ENCODE assay signal across 8 mouse cellular contexts in the genomic region with DNA sequence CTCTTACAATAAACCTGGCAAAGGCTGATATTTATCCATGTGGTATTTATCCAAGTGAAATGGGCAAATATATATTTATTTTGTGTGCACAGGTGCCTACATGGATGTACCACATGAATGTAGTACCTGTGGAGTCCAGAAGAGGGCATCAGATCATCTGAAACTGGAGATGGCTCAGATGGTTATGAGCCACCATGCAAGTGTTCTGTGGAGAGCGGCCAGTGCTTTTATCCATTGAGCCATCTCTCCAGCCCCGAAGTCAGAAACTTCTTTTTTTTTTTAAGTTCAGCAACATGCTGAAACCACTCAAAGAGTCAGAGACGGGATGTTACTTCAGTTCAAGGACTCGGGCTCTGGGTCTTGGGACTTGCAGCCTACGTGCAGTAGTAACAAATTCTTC. TPM values are rescaled to one million over a fixed set of nuclear protein-coding genes. Genes with fewer than 3 reads are reported as not detected.
DNase-seq lines count a peak whose midpoint lies in the region; ATAC-seq and TF ChIP-seq lines count a peak whose summit lies in the region.
"Had no signal": no experiment of that assay in that cellular context is flagged by ENCODE, and none has a peak within 500 bp of the region (broad histone marks: within the 10 kb centered on the region; RNA-seq: fewer than 3 reads in every experiment).

No protein-coding gene starts in this region.

- intact Hi-C loops in gastrocnemius, postnatal 14 days (cut with DNase I; ENCODE audit: low total_unique reads) = no loop called here

- no peak overlapping the region for H3K27ac ChIP-seq in cerebellum, adult 2 months (ENCODE audit: insufficient read depth, low read length)
- no peak overlapping the region for H3K27ac ChIP-seq in spleen, adult 2 months (ENCODE audit: insufficient read depth, low read length)
- H3K27ac ChIP-seq: lung, embryonic 15.5 days had no signal

- TF ChIP-seq POLR2A in cerebellum, adult 2 months (IDR thresholded peaks at IDR 0.05; ENCODE audit: borderline replicate concordance, insufficient read depth, low read length) = no peak
- TF ChIP-seq POLR2A in spleen, adult 2 months (IDR thresholded peaks at IDR 0.05; ENCODE audit: low read depth, low read length) = no peak

- peaks cover 5% of the 10 kb centered on the region; the same call in 1 of the 2 replicates for H3K4me1 ChIP-seq in G1E (ENCODE audit: insufficient read depth, low read depth, low read length)
- H3K4me1 ChIP-seq in cerebellum, adult 2 months (ENCODE audit: control insufficient read depth, insufficient read depth, low read length) = no peaks in the 10 kb centered on the region
- no peaks in the 10 kb centered on the region for H3K4me1 ChIP-seq in spleen, adult 2 months (ENCODE audit: control insufficient read depth, insufficient read depth, insufficient read length)
- H3K4me1 ChIP-seq: lung, embryonic 15.5 days had no signal

- peaks cover 11% of the 10 kb centered on the region for H3K27me3 ChIP-seq in G1E (ENCODE audit: insufficient read depth, low read length)
- H3K27me3 ChIP-seq in cerebellum, adult 2 months (ENCODE audit: control insufficient read depth, insufficient read depth, low read length) = no peaks in the 10 kb centered on the region
- H3K27me3 ChIP-seq in spleen, adult 2 months (ENCODE audit: control insufficient read depth, insufficient read depth, low read length) = no peaks in the 10 kb centered on the region
- H3K27me3 ChIP-seq: lung, embryonic 15.5 days had no signal

- TF ChIP-seq CTCF in G1E (IDR thresholded peaks at IDR 0.05; ENCODE audit: low read depth, low read length) = peak; percentile 55; the same call in 1 of the 2 replicates
- 0 out of 2 replicates have a peak, but pooled peaks have one; percentile 1 for TF ChIP-seq CTCF in cerebellum, adult 2 months (IDR thresholded peaks at IDR 0.05; ENCODE audit: borderline replicate concordance, insufficient read depth, low read depth, low read length)
- TF ChIP-seq CTCF in spleen, adult 2 months (IDR thresholded peaks at IDR 0.05; ENCODE audit: extremely low read depth, insufficient read depth, insufficient read length, insufficient replicate concordance) = peak; percentile 44; the same call in 1 of the 2 replicates

- peak; percentile 28; the same call in 1 of the 2 replicates for ATAC-seq in G1E (ENCODE audit: extremely low read depth, insufficient number of reproducible peaks, low FRiP score, poor library complexity, severe bottlenecking)

- H3K9me3 ChIP-seq in G1E (replicated peaks) = no peaks in the 10 kb centered on the region
- H3K9me3 ChIP-seq: lung, embryonic 15.5 days had no signal

- DNase-seq in CD8-positive naive resting alpha-beta T cell, adult 2 months (ENCODE audit: low read depth in 2 of 2, low spot score in 2 of 2) = peak; percentile 57 to 69
- DNase-seq in G1E (ENCODE audit: low spot score) = peak; percentile 43
- peak; percentile 12 to 32 for DNase-seq in cerebellum, adult 2 months
- peak; percentile 44 for DNase-seq in gastrocnemius, postnatal 14 days
- peak; percentile 20 to 66 for DNase-seq in layer of hippocampus, adult 8-10 months (ENCODE audit: low spot score in 2 of 2)
- DNase-seq in lung, postnatal 10 days = peak; percentile 76
- DNase-seq in spleen, adult 2 months (ENCODE audit: low read depth in 1 of 2, low spot score in 2 of 2) = peak; percentile 26 to 58

- H3K36me3 ChIP-seq in G1E (replicated peaks) = no peaks in the 10 kb centered on the region
- H3K36me3 ChIP-seq in spleen, adult 2 months (ENCODE audit: control insufficient read depth, insufficient read depth, low read length) = no peaks in the 10 kb centered on the region
- H3K36me3 ChIP-seq: lung, embryonic 15.5 days had no signal

- 49% methylated on average over 5 of the region's 5 CpGs for WGBS in cerebellum, adult 2 months
- WGBS in spleen, adult 2 months = 43% methylated on average over 5 of the region's 5 CpGs

- no peak overlapping the region for H3K4me3 ChIP-seq in G1E (ENCODE audit: low read depth, low read length)
- no peak overlapping the region for H3K4me3 ChIP-seq in cerebellum, adult 2 months (replicated peaks; ENCODE audit: insufficient read depth, low read depth, low read length)
- no peak overlapping the region for H3K4me3 ChIP-seq in spleen, adult 2 months (ENCODE audit: extremely low read depth, insufficient read depth, insufficient read length)
- H3K4me3 ChIP-seq: lung, embryonic 15.5 days had no signal

RNA-seq across cellular contexts. Expression of a gene that starts 39.6 kb away (rescaled TPM):
- 2.8 and 4.9 TPM in 2 replicates for total RNA-seq in G1E (2014; fragmentation: Nextera tagmentation)
- total RNA-seq in G1E (2017) = 1.9 and 2.2 TPM in 2 replicates
- 0.04 and 0.05 TPM in 2 replicates for polyA plus RNA-seq in G1E (2012)
- 1.0 and 1.3 TPM in 2 replicates for polyA plus RNA-seq in cerebellum, adult 2 months (2012; rRNA removed)
- under 1 TPM in 1 of 2 experiments, not detected in 1; 0.09 TPM for total RNA-seq in gastrocnemius, postnatal 14 days (2021)
- 1 to 10 TPM; 1.3 to 4.0 (median 3.1) TPM for total RNA-seq in layer of hippocampus, adult 8-10 months (2022)
- 2.2 and 2.4 TPM in 2 replicates for polyA plus RNA-seq in spleen, adult 2 months (2012; rRNA removed)

Comparison
In these comparisons a context has a peak if more than half of its experiments do, and no peak if none do; other contexts are left out.
1. DNase-seq: peak in every context shown above with its lines; median percentile 76 in lung, postnatal 10 days; 63 in CD8-positive naive resting alpha-beta T cell, adult 2 months; 44 in gastrocnemius, postnatal 14 days; 43 in G1E; 43 in layer of hippocampus, adult 8-10 months; 42 in spleen, adult 2 months; 22 in cerebellum, adult 2 months.
2. CTCF ChIP-seq: peak in every context shown above with its lines; median percentile 55 in G1E; 44 in spleen, adult 2 months; 1 in cerebellum, adult 2 months.